ENCODE assay signal across 8 mouse cellular contexts in the genomic region with DNA sequence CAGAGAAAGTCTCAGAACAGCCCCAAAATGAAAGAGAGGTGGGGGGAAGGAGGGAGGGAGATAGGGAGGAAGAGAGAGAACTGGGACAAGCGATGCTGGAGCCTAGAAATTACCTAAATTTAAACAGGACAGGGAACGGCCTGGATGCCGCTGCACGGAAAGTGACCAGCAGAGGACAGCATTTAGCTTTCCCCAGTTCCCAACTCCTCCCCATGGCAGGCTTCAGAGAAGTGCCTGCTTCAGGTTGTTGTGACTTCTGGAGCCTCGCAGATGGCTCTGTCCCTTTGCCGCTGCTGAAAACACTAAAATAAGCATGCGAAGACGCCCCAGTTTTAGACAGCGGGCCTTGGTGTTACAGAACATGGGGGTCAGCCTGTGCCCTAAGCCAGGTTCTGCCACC. TPM values are rescaled to one million over a fixed set of nuclear protein-coding genes. Genes with fewer than 3 reads are reported as not detected.
DNase-seq lines count a peak whose midpoint lies in the region; ATAC-seq and TF ChIP-seq lines count a peak whose summit lies in the region.

No protein-coding gene starts in this region.

- H3K4me2 ChIP-seq in kidney, embryonic 16.5 days (replicated peaks; ENCODE audit: low read depth, low read length): no peak overlapping the region
- no peak overlapping the region for H3K4me2 ChIP-seq in liver, postnatal 0 days (ENCODE audit: low read depth, low read length)
- H3K4me2 ChIP-seq in neural tube, embryonic 15.5 days: no peak overlapping the region

- WGBS in heart, adult 2 months: 7% methylated on average over 9 of the region's 9 CpGs
- 8% methylated on average over 9 of the region's 9 CpGs for WGBS in kidney, embryonic 16.5 days
- 14% methylated on average over 9 of the region's 9 CpGs for WGBS in liver, postnatal 0 days (ENCODE audit: insufficient replicate concordance)
- WGBS in neural tube, embryonic 15.5 days: 10% methylated on average over 9 of the region's 9 CpGs

- H3K79me2 ChIP-seq in C2C12 (ENCODE audit: control insufficient read depth, insufficient read depth): no peaks in the 10 kb centered on the region
- no peaks in the 10 kb centered on the region for H3K79me2 ChIP-seq in heart, adult 2 months (replicated peaks; ENCODE audit: control insufficient read depth, insufficient read depth, low read length)

- no peak overlapping the region for H3ac ChIP-seq in C2C12 (ENCODE audit: control insufficient read depth, insufficient read length, low read depth)

- H3K79me3 ChIP-seq in C2C12 (ENCODE audit: low read depth): no peaks in the 10 kb centered on the region

- no peak overlapping the region for H3K4me3 ChIP-seq in C2C12 (ENCODE audit: insufficient read depth, poor library complexity, severe bottlenecking)
- H3K4me3 ChIP-seq in heart, adult 2 months: no peak overlapping the region
- no peak overlapping the region for H3K4me3 ChIP-seq in kidney, embryonic 16.5 days (ENCODE audit: low read length)
- no peak overlapping the region for H3K4me3 ChIP-seq in liver, postnatal 0 days (ENCODE audit: low read depth, low read length)
- no peak overlapping the region for H3K4me3 ChIP-seq in neural tube, embryonic 15.5 days (replicated peaks)

- no peaks in the 10 kb centered on the region for H3K4me1 ChIP-seq in heart, adult 2 months (ENCODE audit: control insufficient read depth, insufficient read depth, low read length)
- 0 out of 2 replicates have a peak, but pooled peaks cover 3% of the 10 kb centered on the region for H3K4me1 ChIP-seq in kidney, embryonic 16.5 days (ENCODE audit: insufficient read depth, low read length)
- H3K4me1 ChIP-seq in liver, postnatal 0 days (ENCODE audit: insufficient read depth): peaks cover 4% of the 10 kb centered on the region; the same call in 1 of the 2 replicates
- H3K4me1 ChIP-seq in neural tube, embryonic 15.5 days: peaks cover 4% of the 10 kb centered on the region; the same call in 1 of the 2 replicates

- H3K36me3 ChIP-seq in C2C12 (ENCODE audit: control insufficient read depth, insufficient read depth): no peaks in the 10 kb centered on the region
- no peaks in the 10 kb centered on the region for H3K36me3 ChIP-seq in heart, adult 2 months (ENCODE audit: control insufficient read depth, insufficient read depth, low read length)
- no peaks in the 10 kb centered on the region for H3K36me3 ChIP-seq in kidney, embryonic 16.5 days (ENCODE audit: insufficient read depth, low read length)
- H3K36me3 ChIP-seq in liver, postnatal 0 days (replicated peaks; ENCODE audit: insufficient read depth, low read length): no peaks in the 10 kb centered on the region
- H3K36me3 ChIP-seq in neural tube, embryonic 15.5 days: no peaks in the 10 kb centered on the region

- no peak overlapping the region for H3K9ac ChIP-seq in heart, adult 2 months (ENCODE audit: low read depth, low read length)
- no peak overlapping the region for H3K9ac ChIP-seq in kidney, embryonic 16.5 days (replicated peaks; ENCODE audit: low read length)
- no peak overlapping the region for H3K9ac ChIP-seq in liver, postnatal 0 days (replicated peaks)
- H3K9ac ChIP-seq in neural tube, embryonic 15.5 days (replicated peaks): no peak overlapping the region

- TF ChIP-seq CTCF in C2C12 (IDR thresholded peaks at IDR 0.05; ENCODE audit: control insufficient read depth, insufficient read depth, insufficient read length): peak; percentile 91
- peak; percentile 98; the same call in 1 of the 2 replicates for TF ChIP-seq CTCF in heart, adult 2 months (IDR thresholded peaks at IDR 0.05)
- peak; percentile 91 for TF ChIP-seq CTCF in liver, postnatal 0 days (IDR thresholded peaks at IDR 0.05; ENCODE audit: low read depth)

- TF ChIP-seq EP300 in heart, adult 2 months (IDR thresholded peaks at IDR 0.05; ENCODE audit: insufficient read depth, low read depth, low read length): peak; percentile 93
- no peak for TF ChIP-seq EP300 in liver, postnatal 0 days (IDR thresholded peaks at IDR 0.05; ENCODE audit: low read depth)

- no peaks in the 10 kb centered on the region for H3K27me3 ChIP-seq in C2C12 (ENCODE audit: control insufficient read depth, insufficient read depth, insufficient read length)
- no peaks in the 10 kb centered on the region for H3K27me3 ChIP-seq in heart, adult 2 months (ENCODE audit: control insufficient read depth, insufficient read depth, low read length)
- no peaks in the 10 kb centered on the region for H3K27me3 ChIP-seq in kidney, embryonic 16.5 days (ENCODE audit: insufficient read depth, low read length)
- H3K27me3 ChIP-seq in liver, postnatal 0 days (ENCODE audit: insufficient read depth, low read length): no peaks in the 10 kb centered on the region
- H3K27me3 ChIP-seq in neural tube, embryonic 15.5 days (replicated peaks): no peaks in the 10 kb centered on the region

- H3K27ac ChIP-seq in heart, adult 2 months: no peak overlapping the region
- H3K27ac ChIP-seq in kidney, embryonic 16.5 days (ENCODE audit: low read length): no peak overlapping the region
- H3K27ac ChIP-seq in liver, postnatal 0 days (ENCODE audit: low read depth): no peak overlapping the region
- H3K27ac ChIP-seq in neural tube, embryonic 15.5 days (replicated peaks): no peak overlapping the region

- no peaks in the 10 kb centered on the region for H3K9me3 ChIP-seq in kidney, embryonic 16.5 days (ENCODE audit: low read length)
- no peaks in the 10 kb centered on the region for H3K9me3 ChIP-seq in liver, postnatal 0 days (ENCODE audit: low read length)
- H3K9me3 ChIP-seq in neural tube, embryonic 15.5 days (replicated peaks): no peaks in the 10 kb centered on the region

- intact Hi-C loops in heart, adult 2 months (cut with DNase I): no loop called here

- TF ChIP-seq POLR2A in heart, adult 2 months (IDR thresholded peaks at IDR 0.05; ENCODE audit: insufficient read depth, low read depth, low read length): no peak

- peak; percentile 65 for ATAC-seq in kidney, embryonic 16.5 days (ENCODE audit: low FRiP score, low TSS enrichment)
- ATAC-seq in liver, postnatal 0 days: peak; percentile 67
- peak; percentile 72; the same call in 1 of the 2 replicates for ATAC-seq in neural tube, embryonic 15.5 days (ENCODE audit: low FRiP score)

- DNase-seq in adipocyte (ENCODE audit: low spot score): peak; percentile 76
- DNase-seq in embryo, embryonic 10.5 days (ENCODE audit: low spot score): peak; percentile 86
- peak; percentile 61 to 75 for DNase-seq in heart, adult 2 months
- DNase-seq in liver, postnatal 0 days: peak; percentile 71
- peak; percentile 57 to 76 for DNase-seq in urinary bladder, postnatal 36 days (ENCODE audit: low spot score in 2 of 2)

TF ChIP-seq in C2C12, 6 proteins besides CTCF, POLR2A, EP300 and RAD21:
- TF ChIP-seq MYOD1 (IDR thresholded peaks at IDR 0.05; ENCODE audit: control insufficient read depth, insufficient read length, low read depth) (no peak), USF1 (IDR thresholded peaks at IDR 0.05; ENCODE audit: low read depth) (no peak), MAX (IDR thresholded peaks at IDR 0.05) (no peak), MYOG (IDR thresholded peaks at IDR 0.05; ENCODE audit: control insufficient read depth, extremely low read depth, insufficient read length) (no peak), FOSL1 (IDR thresholded peaks at IDR 0.05; ENCODE audit: insufficient read depth, low read length, poor library complexity, severe bottlenecking) (no peak)

RNA-seq across cellular contexts. Expression of gene Anxa11, which starts 25.5 kb away (rescaled TPM):
- polyA plus RNA-seq in C2C12 (2012; fragmentation: generic; extraction: Trizol): 33.3 TPM
- total RNA-seq in heart, adult 2 months (2021): 10 to 100 TPM; 77.9 to 82.4 TPM
- polyA plus RNA-seq in heart, adult 2 months (2012; rRNA removed): 74.0 and 90.3 TPM in 2 replicates
- 65.8 and 67.9 TPM in 2 replicates for polyA plus RNA-seq in kidney, embryonic 16.5 days (2015; fragmentation: Nextera tagmentation; extraction: Ambion mirVana)
- 13.1 and 13.9 TPM in 2 replicates for polyA plus RNA-seq in liver, postnatal 0 days (2015; fragmentation: Nextera tagmentation; extraction: Ambion mirVana)
- polyA plus RNA-seq in neural tube, embryonic 15.5 days (2015; fragmentation: Nextera tagmentation; extraction: Ambion mirVana): 2.3 and 15.9 TPM in 2 replicates

RNA-seq across cellular contexts. Expression of gene Zcchc24, which starts 47.6 kb away (rescaled TPM):
- polyA plus RNA-seq in C2C12 (2012; fragmentation: generic; extraction: Trizol): 36.4 TPM
- total RNA-seq in heart, adult 2 months (2021): 10 to 100 TPM; 33.5 TPM
- 27.3 and 39.4 TPM in 2 replicates for polyA plus RNA-seq in heart, adult 2 months (2012; rRNA removed)
- polyA plus RNA-seq in kidney, embryonic 16.5 days (2015; fragmentation: Nextera tagmentation; extraction: Ambion mirVana): 12.2 and 17.3 TPM in 2 replicates
- 13.7 and 13.8 TPM in 2 replicates for polyA plus RNA-seq in liver, postnatal 0 days (2015; fragmentation: Nextera tagmentation; extraction: Ambion mirVana)
- polyA plus RNA-seq in neural tube, embryonic 15.5 days (2015; fragmentation: Nextera tagmentation; extraction: Ambion mirVana): 13.4 and 17.0 TPM in 2 replicates
